Mouse (Mus musculus): Measurements from ENCODE around the gene Cdc42ep3. TPM values are rescaled to one million over a fixed set of nuclear protein-coding genes. Genes with fewer than 3 reads are reported as not detected.
A peak's percentile ranks its signal among the peaks of the same experiment; 100 is the strongest.

The Cdc42ep3 gene
- polyA plus RNA-seq, 1 experiment from 2014 or later = 49.4 TPM

GRCm38 (mm10) chr17:79334701-79335100 is 20.2 kb downstream of the Cdc42ep3 start:
- Histone ChIP-seq H3K9me3 (replicated peaks; ENCODE audit: control insufficient read depth, low read length, poor library complexity, severe bottlenecking) (no peaks in the 10 kb centered on the region), H3K27ac (ENCODE audit: low read length) (no peak overlapping the region), H3K4me2 (ENCODE audit: low read length) (no peak overlapping the region), H3K4me1 (ENCODE audit: control insufficient read depth, insufficient read depth, low read length) (no peaks in the 10 kb centered on the region), H3K4me3 (ENCODE audit: low read depth, low read length) (no peak overlapping the region), H3K9ac (ENCODE audit: low read depth, low read length) (no peak overlapping the region), H3K27me3 (ENCODE audit: control insufficient read depth, insufficient read depth, low read depth, low read length) (no peaks in the 10 kb centered on the region), H3K36me3 (ENCODE audit: control insufficient read depth, insufficient read depth, low read length) (peaks cover 12% of the 10 kb centered on the region; the same call in 1 of the 2 replicates)
- 91% methylated on average over 11 of the region's 11 CpGs for WGBS
- ATAC-seq = no peak

GRCm38 (mm10) chr17:79333650-79334049 is 21.2 kb downstream of the Cdc42ep3 start:
- Histone ChIP-seq H3K27ac (ENCODE audit: low read length) (no peak overlapping the region), H3K9ac (ENCODE audit: low read depth, low read length) (no peak overlapping the region), H3K27me3 (ENCODE audit: control insufficient read depth, insufficient read depth, low read depth, low read length) (no peaks in the 10 kb centered on the region), H3K4me2 (ENCODE audit: low read length) (no peak overlapping the region), H3K4me3 (ENCODE audit: low read depth, low read length) (no peak overlapping the region), H3K9me3 (replicated peaks; ENCODE audit: control insufficient read depth, low read length, poor library complexity, severe bottlenecking) (no peaks in the 10 kb centered on the region), H3K4me1 (ENCODE audit: control insufficient read depth, insufficient read depth, low read length) (no peaks in the 10 kb centered on the region), H3K36me3 (ENCODE audit: control insufficient read depth, insufficient read depth, low read length) (peaks cover 12% of the 10 kb centered on the region; the same call in 1 of the 2 replicates)
- WGBS = 89% methylated on average over 9 of the region's 9 CpGs
- ATAC-seq = no peak

GRCm38 (mm10) chr17:79332864-79333263 is 22.0 kb downstream of the Cdc42ep3 start:
- WGBS = 92% methylated on average over 3 of the region's 3 CpGs
- no peak overlapping the region for H3K4me2 ChIP-seq (ENCODE audit: low read length)
- H3K4me1 ChIP-seq (ENCODE audit: control insufficient read depth, insufficient read depth, low read length) = no peaks in the 10 kb centered on the region
- H3K27ac ChIP-seq (ENCODE audit: low read length) = no peak overlapping the region
- no peak overlapping the region for H3K4me3 ChIP-seq (ENCODE audit: low read depth, low read length)
- H3K36me3 ChIP-seq (ENCODE audit: control insufficient read depth, insufficient read depth, low read length) = peaks cover 12% of the 10 kb centered on the region; the same call in 1 of the 2 replicates
- H3K27me3 ChIP-seq (ENCODE audit: control insufficient read depth, insufficient read depth, low read depth, low read length) = no peaks in the 10 kb centered on the region
- no peaks in the 10 kb centered on the region for H3K9me3 ChIP-seq (replicated peaks; ENCODE audit: control insufficient read depth, low read length, poor library complexity, severe bottlenecking)
- no peak for ATAC-seq
- no peak overlapping the region for H3K9ac ChIP-seq (ENCODE audit: low read depth, low read length)

- Histone ChIP-seq H3K4me1 (ENCODE audit: control insufficient read depth, insufficient read depth, low read length) (peaks cover 10% of the 10 kb centered on the region), H3K9ac (ENCODE audit: low read depth, low read length) (no peak overlapping the region), H3K27ac (ENCODE audit: low read length) (no peak overlapping the region), H3K4me2 (ENCODE audit: low read length) (no peak overlapping the region), H3K27me3 (ENCODE audit: control insufficient read depth, insufficient read depth, low read depth, low read length) (no peaks in the 10 kb centered on the region), H3K9me3 (replicated peaks; ENCODE audit: control insufficient read depth, low read length, poor library complexity, severe bottlenecking) (no peaks in the 10 kb centered on the region), H3K36me3 (ENCODE audit: control insufficient read depth, insufficient read depth, low read length) (peaks cover 12% of the 10 kb centered on the region; the same call in 1 of the 2 replicates), H3K4me3 (ENCODE audit: low read depth, low read length) (no peak overlapping the region)
- WGBS = 98% methylated on average over 2 of the region's 2 CpGs
- no peak for ATAC-seq
Measured at GRCm38 (mm10) chr17:79330397-79330796, 24.5 kb downstream of the Cdc42ep3 start.

GRCm38 (mm10) chr17:79326868-79327376 is 28.0 kb downstream of the Cdc42ep3 start:
- Histone ChIP-seq H3K36me3 (ENCODE audit: control insufficient read depth, insufficient read depth, low read length) (no peaks in the 10 kb centered on the region), H3K4me1 (ENCODE audit: control insufficient read depth, insufficient read depth, low read length) (peaks cover 10% of the 10 kb centered on the region), H3K27me3 (ENCODE audit: control insufficient read depth, insufficient read depth, low read depth, low read length) (no peaks in the 10 kb centered on the region), H3K9me3 (replicated peaks; ENCODE audit: control insufficient read depth, low read length, poor library complexity, severe bottlenecking) (no peaks in the 10 kb centered on the region), H3K27ac (ENCODE audit: low read length) (peak overlapping the region; percentile 61), H3K9ac (ENCODE audit: low read depth, low read length) (no peak overlapping the region), H3K4me2 (ENCODE audit: low read length) (no peak overlapping the region), H3K4me3 (ENCODE audit: low read depth, low read length) (no peak overlapping the region)
- WGBS = 68% methylated on average over 4 of the region's 4 CpGs
- peak; percentile 86 for ATAC-seq

- no peak overlapping the region for H3K9ac ChIP-seq (ENCODE audit: low read depth, low read length)
- H3K4me1 ChIP-seq (ENCODE audit: control insufficient read depth, insufficient read depth, low read length) = no peaks in the 10 kb centered on the region
- no peaks in the 10 kb centered on the region for H3K27me3 ChIP-seq (ENCODE audit: control insufficient read depth, insufficient read depth, low read depth, low read length)
- no peaks in the 10 kb centered on the region for H3K36me3 ChIP-seq (ENCODE audit: control insufficient read depth, insufficient read depth, low read length)
- H3K9me3 ChIP-seq (replicated peaks; ENCODE audit: control insufficient read depth, low read length, poor library complexity, severe bottlenecking) = no peaks in the 10 kb centered on the region
- WGBS = 74% methylated on average over 12 of the region's 12 CpGs
- H3K4me3 ChIP-seq (ENCODE audit: low read depth, low read length) = no peak overlapping the region
- no peak overlapping the region for H3K27ac ChIP-seq (ENCODE audit: low read length)
- no peak overlapping the region for H3K4me2 ChIP-seq (ENCODE audit: low read length)
- no peak for ATAC-seq
Measured at GRCm38 (mm10) chr17:79317085-79317751, 37.7 kb downstream of the Cdc42ep3 start.

GRCm38 (mm10) chr17:79315415-79316094 is 39.3 kb downstream of the Cdc42ep3 start:
- ATAC-seq = no peak
- WGBS = 76% methylated on average over 4 of the region's 4 CpGs

GRCm38 (mm10) chr17:79310465-79310864 is 44.4 kb downstream of the Cdc42ep3 start:
- Histone ChIP-seq H3K4me3 (ENCODE audit: low read depth, low read length) (no peak overlapping the region), H3K9me3 (replicated peaks; ENCODE audit: control insufficient read depth, low read length, poor library complexity, severe bottlenecking) (0 out of 2 replicates have a peak, but pooled peaks cover 2% of the 10 kb centered on the region), H3K9ac (ENCODE audit: low read depth, low read length) (no peak overlapping the region), H3K4me2 (ENCODE audit: low read length) (no peak overlapping the region), H3K4me1 (ENCODE audit: control insufficient read depth, insufficient read depth, low read length) (no peaks in the 10 kb centered on the region), H3K27ac (ENCODE audit: low read length) (no peak overlapping the region), H3K36me3 (ENCODE audit: control insufficient read depth, insufficient read depth, low read length) (no peaks in the 10 kb centered on the region), H3K27me3 (ENCODE audit: control insufficient read depth, insufficient read depth, low read depth, low read length) (no peaks in the 10 kb centered on the region)
- WGBS = 82% methylated on average over 1 of the region's 1 CpGs
- no peak for ATAC-seq

More at GRCm38 (mm10) chr17:79315415-79316094, 39.3 kb downstream of the Cdc42ep3 start:
- Histone ChIP-seq H3K27me3 (ENCODE audit: control insufficient read depth, insufficient read depth, low read depth, low read length) (no peaks in the 10 kb centered on the region), H3K36me3 (ENCODE audit: control insufficient read depth, insufficient read depth, low read length) (no peaks in the 10 kb centered on the region), H3K27ac (ENCODE audit: low read length) (no peak overlapping the region), H3K4me1 (ENCODE audit: control insufficient read depth, insufficient read depth, low read length) (no peaks in the 10 kb centered on the region), H3K9ac (ENCODE audit: low read depth, low read length) (no peak overlapping the region), H3K4me2 (ENCODE audit: low read length) (no peak overlapping the region), H3K9me3 (replicated peaks; ENCODE audit: control insufficient read depth, low read length, poor library complexity, severe bottlenecking) (no peaks in the 10 kb centered on the region), H3K4me3 (ENCODE audit: low read depth, low read length) (no peak overlapping the region)

- H3K27me3 ChIP-seq (ENCODE audit: control insufficient read depth, insufficient read depth, low read depth, low read length) = no peaks in the 10 kb centered on the region
- H3K9me3 ChIP-seq (replicated peaks; ENCODE audit: control insufficient read depth, low read length, poor library complexity, severe bottlenecking) = 0 out of 2 replicates have a peak, but pooled peaks cover 2% of the 10 kb centered on the region
- H3K4me1 ChIP-seq (ENCODE audit: control insufficient read depth, insufficient read depth, low read length) = no peaks in the 10 kb centered on the region
- H3K27ac ChIP-seq (ENCODE audit: low read length) = no peak overlapping the region
- H3K4me3 ChIP-seq (ENCODE audit: low read depth, low read length) = no peak overlapping the region
- 100% methylated on average over 1 of the region's 1 CpGs for WGBS
- H3K36me3 ChIP-seq (ENCODE audit: control insufficient read depth, insufficient read depth, low read length) = no peaks in the 10 kb centered on the region
- ATAC-seq = no peak
- H3K4me2 ChIP-seq (ENCODE audit: low read length) = no peak overlapping the region
- no peak overlapping the region for H3K9ac ChIP-seq (ENCODE audit: low read depth, low read length)
Measured at GRCm38 (mm10) chr17:79309506-79309905, 45.4 kb downstream of the Cdc42ep3 start.

Data from midbrain, embryonic 16.5 days (tissue).